Mouse (Mus musculus): Measurements from ENCODE around the gene Gm4353. TPM values are rescaled to one million over a fixed set of nuclear protein-coding genes. Genes with fewer than 3 reads are reported as not detected.

Gm4353 gene
- polyA plus RNA-seq, 1 experiment from 2014 or later, result 1.0 TPM

Other genes with a start within 250 kb of the Gm4353 start
- 111 and 116 TPM in 2 replicates for gene Sox6, start 45.8 kb downstream of the Gm4353 start, polyA plus RNA-seq (2015; fragmentation: Nextera tagmentation; extraction: Ambion mirVana)
- 360 and 363 TPM in 2 replicates for gene 1110004F10Rik, start 45.2 kb downstream of the Gm4353 start, polyA plus RNA-seq (2015; fragmentation: Nextera tagmentation; extraction: Ambion mirVana)
- 9.3 and 9.7 TPM in 2 replicates for gene Plekha7, start 223.7 kb upstream of the Gm4353 start, polyA plus RNA-seq (2015; fragmentation: Nextera tagmentation; extraction: Ambion mirVana)
- 551 and 569 TPM in 2 replicates for gene Rps13, start 249.6 kb upstream of the Gm4353 start, polyA plus RNA-seq (2015; fragmentation: Nextera tagmentation; extraction: Ambion mirVana)

Data from forebrain, embryonic 15.5 days (tissue).